Mouse (Mus musculus): ENCODE measurements around the gene Plod3.

- TF ChIP-seq CTCF (IDR thresholded peaks at IDR 0.05; ENCODE audit: borderline replicate concordance, insufficient read depth, low read length), result no peak
- TF ChIP-seq POLR2A (IDR thresholded peaks at IDR 0.05; ENCODE audit: low read depth, low read length), result no peak
Observed at GRCm38 (mm10) chr5:136952153-136952552, 34.7 kb upstream of the Plod3 start.

All from embryonic fibroblast, embryonic 13.5 days (primary cell).